Comparison of ENCODE assay signal across 14 mouse cellular contexts in genomic region chr16:45999374-46000191, GRCm38 (mm10). TPM values are rescaled to one million over a fixed set of nuclear protein-coding genes. Genes with fewer than 3 reads are reported as not detected.
DNase-seq lines count a peak whose midpoint lies in the region; ATAC-seq and TF ChIP-seq lines count a peak whose summit lies in the region.
"Had no signal": no experiment of that assay in that cellular context is flagged by ENCODE, and none has a peak within 500 bp of the region (broad histone marks: within the 10 kb centered on the region; RNA-seq: fewer than 3 reads in every experiment).

No protein-coding gene starts in this region.

- H3K27me3 ChIP-seq in hindbrain, embryonic 10.5 days (ENCODE audit: insufficient read depth, poor library complexity, severe bottlenecking), result peaks cover 4% of the 10 kb centered on the region; the same call in 1 of the 2 replicates
- H3K27me3 ChIP-seq in midbrain, embryonic 15.5 days (replicated peaks), result no peaks in the 10 kb centered on the region
- H3K27me3 ChIP-seq: limb, embryonic 12.5 days had no signal

- peaks cover 21% of the 10 kb centered on the region for H3K4me1 ChIP-seq in hindbrain, embryonic 10.5 days (replicated peaks)
- peaks cover 11% of the 10 kb centered on the region; the same call in 1 of the 2 replicates for H3K4me1 ChIP-seq in midbrain, embryonic 15.5 days

- no peak overlapping the region for H3K4me2 ChIP-seq in midbrain, embryonic 15.5 days
- H3K4me2 ChIP-seq: limb, embryonic 12.5 days had no signal

- intact Hi-C loops in heart, postnatal 36 days (cut with DNase I), result no loop called here

- ATAC-seq in frontal cortex, adult (ENCODE audit: low TSS enrichment), result peak; percentile 38; the same call in 1 of the 2 replicates
- ATAC-seq in midbrain, embryonic 15.5 days (replicated peaks), result peak; percentile 81
- ATAC-seq in megakaryocyte progenitor cell, adult 5-6 weeks (replicated peaks; ENCODE audit: poor library complexity), result no peak

- H3K9ac ChIP-seq in midbrain, embryonic 15.5 days, result no peak overlapping the region
- H3K9ac ChIP-seq: limb, embryonic 12.5 days had no signal

- no peak for DNase-seq in frontal cortex, postnatal 14 days (ENCODE audit: low spot score in 2 of 2)
- peak; percentile 91 for DNase-seq in brain, embryonic 14.5 days (ENCODE audit: low read depth)
- DNase-seq in hindbrain, embryonic 10.5 days (ENCODE audit: low spot score), result peak; percentile 38
- no peak for DNase-seq in spleen, postnatal 36 days (ENCODE audit: low spot score in 2 of 2)
- DNase-seq in heart, postnatal 36 days, result no peak
- DNase-seq: cerebellum, postnatal 25 days; gastrocnemius, postnatal 36 days; kidney, adult 8-10 months; thymus, postnatal 14 days had no signal

- 51% methylated on average over 10 of the region's 10 CpGs for WGBS in hindbrain, embryonic 10.5 days
- 29% methylated on average over 10 of the region's 10 CpGs for WGBS in midbrain, embryonic 15.5 days

- no peaks in the 10 kb centered on the region for H3K9me3 ChIP-seq in hindbrain, embryonic 10.5 days
- H3K9me3 ChIP-seq in midbrain, embryonic 15.5 days, result no peaks in the 10 kb centered on the region
- H3K9me3 ChIP-seq: limb, embryonic 12.5 days had no signal

- peak; percentile 17; the same call in 1 of the 2 replicates for TF ChIP-seq CTCF in brain, embryonic 14.5 days (IDR thresholded peaks at IDR 0.05; ENCODE audit: borderline replicate concordance, extremely low read depth, insufficient read depth, insufficient read length)

- H3K36me3 ChIP-seq in hindbrain, embryonic 10.5 days, result no peaks in the 10 kb centered on the region
- H3K36me3 ChIP-seq in midbrain, embryonic 15.5 days (replicated peaks), result no peaks in the 10 kb centered on the region
- H3K36me3 ChIP-seq: G1E; limb, embryonic 12.5 days had no signal

- no peak for TF ChIP-seq POLR2A in brain, embryonic 14.5 days (IDR thresholded peaks at IDR 0.05; ENCODE audit: borderline replicate concordance, extremely low read depth, insufficient read depth, insufficient read length, poor library complexity, severe bottlenecking)

- H3K27ac ChIP-seq in hindbrain, embryonic 10.5 days, result no peak overlapping the region
- H3K27ac ChIP-seq in midbrain, embryonic 15.5 days, result no peak overlapping the region
- H3K27ac ChIP-seq: limb, embryonic 12.5 days had no signal

- H3K4me3 ChIP-seq in hindbrain, embryonic 10.5 days, result no peak overlapping the region
- no peak overlapping the region for H3K4me3 ChIP-seq in midbrain, embryonic 15.5 days
- H3K4me3 ChIP-seq: limb, embryonic 12.5 days had no signal

RNA-seq across cellular contexts. Expression of gene Plcxd2, which starts 10.4 kb away (rescaled TPM):
- polyA plus RNA-seq in brain, embryonic 14.5 days (2012; rRNA removed), result 11.1 and 11.4 TPM in 2 replicates
- polyA plus RNA-seq in hindbrain, embryonic 10.5 days (2016; fragmentation: Nextera tagmentation; extraction: Ambion mirVana), result 3.0 and 3.3 TPM in 2 replicates
- polyA plus RNA-seq in midbrain, embryonic 15.5 days (2015; fragmentation: Nextera tagmentation; extraction: Ambion mirVana), result 12.4 and 12.9 TPM in 2 replicates
- under 1 TPM; 0.05 to 0.14 TPM for total RNA-seq in heart, postnatal 36 days (2021)
- total RNA-seq in megakaryocyte progenitor cell, adult 5-6 weeks (2015), result 2.9 and 4.0 TPM in 2 replicates
- total RNA-seq in megakaryocyte progenitor cell, adult 5-6 weeks (2017), result 4.3 and 5.9 TPM in 2 replicates
- polyA plus RNA-seq: G1E had no signal

RNA-seq across cellular contexts. Expression of gene Phldb2, which starts 46.2 kb away (rescaled TPM):
- polyA plus RNA-seq in brain, embryonic 14.5 days (2012; rRNA removed), result 7.4 and 10.6 TPM in 2 replicates
- polyA plus RNA-seq in hindbrain, embryonic 10.5 days (2016; fragmentation: Nextera tagmentation; extraction: Ambion mirVana), result 25.7 and 33.2 TPM in 2 replicates
- 7.8 and 9.1 TPM in 2 replicates for polyA plus RNA-seq in midbrain, embryonic 15.5 days (2015; fragmentation: Nextera tagmentation; extraction: Ambion mirVana)
- 10 to 100 TPM; 14.8 to 16.4 TPM for total RNA-seq in heart, postnatal 36 days (2021)
- total RNA-seq in megakaryocyte progenitor cell, adult 5-6 weeks (2015), result 1.1 and 1.8 TPM in 2 replicates
- total RNA-seq in megakaryocyte progenitor cell, adult 5-6 weeks (2017), result 1.2 and 1.7 TPM in 2 replicates
- polyA plus RNA-seq: G1E had no signal

Comparison
In these comparisons a context has a peak if more than half of its experiments do, and no peak if none do; other contexts are left out.
1. DNase-seq: peak in brain, embryonic 14.5 days (single experiment) and hindbrain, embryonic 10.5 days (single experiment); none in frontal cortex, postnatal 14 days (0 of 2), spleen, postnatal 36 days (0 of 2) and heart, postnatal 36 days (0 of 2).